Mouse (Mus musculus) gastrocnemius, adult 2 months (tissue): ENCODE results near the gene Cdh13. TPM values are rescaled to one million over a fixed set of nuclear protein-coding genes. Genes with fewer than 3 reads are reported as not detected.
"Not testable (repeated sequence)": the region's sequence is repeated elsewhere in the genome, so short reads cannot be mapped to it uniquely, and the experiment has no call there.

Experiments
- DNase-seq: peaks from one replicate; pipeline ENCODE4 v3.0.0; 2022
- H3K27ac ChIP-seq: fragments of 200-600 bp; 2 replicates; pipeline ENCODE4 v1.8.1; 2022; ENCODE audit warnings: mild to moderate bottlenecking
- H3K4me3 ChIP-seq: fragments of 200-600 bp; 2 replicates; pipeline ENCODE4 v1.8.1; 2022; ENCODE audit warnings: mild to moderate bottlenecking, moderate library complexity
- CTCF ChIP-seq: fragments of 200-600 bp; IDR thresholded peaks from 2 replicates; pipeline ENCODE4 v1.8.1; 2022; ENCODE audit warnings: antibody characterized with exemption, mild to moderate bottlenecking, moderate library complexity
- intact Hi-C: fragments of 180-260 bp; cut with DNase I; formaldehyde crosslinking; loops from one replicate; pipeline ENCODE4 v1.15.1; 2025
- total RNA-seq, 2 experiments: library from RNA; stranded (reverse); gene quantifications; 2 replicates each; pipeline ENCODE4 v1.2.3; 2021

The Cdh13 gene
- total RNA-seq, 2 experiments from 2014 or later: 88.3 to 104 TPM

- intact Hi-C loops: no loop called here
- no peak overlapping the region; the same call in 1 of the 2 replicates for H3K4me3 ChIP-seq
- TF ChIP-seq CTCF: peak; percentile 28
These were observed 1062.1 kb downstream of the Cdh13 start for GRCm38 (mm10) chr8:119345683-119346075.

DNA sequence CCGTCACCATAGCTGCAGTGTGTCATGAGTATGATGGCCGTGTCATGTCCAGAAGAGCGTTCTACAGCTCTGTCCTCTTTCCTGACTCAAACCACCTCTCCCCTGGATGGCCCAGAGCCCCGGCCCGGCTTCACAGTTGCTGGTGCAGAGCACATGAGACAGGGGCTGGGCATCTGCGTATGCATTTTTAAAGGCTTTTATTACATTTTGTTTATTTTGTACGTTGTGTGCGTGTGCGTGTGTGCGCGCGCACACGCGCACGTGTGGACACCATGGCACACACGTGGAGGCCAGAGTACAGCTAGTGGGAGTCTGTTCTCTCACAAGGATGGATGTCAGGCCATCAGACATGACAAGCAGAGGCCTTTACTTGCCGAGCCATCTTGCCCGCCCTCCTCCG is 1068.1 kb downstream of the Cdh13 start:
- H3K4me3 ChIP-seq: no peak overlapping the region
- intact Hi-C loops: no loop called here
- DNase-seq: no peak
- no peak overlapping the region for H3K27ac ChIP-seq
- TF ChIP-seq CTCF: no peak

More at GRCm38 (mm10) chr8:119345683-119346075, 1062.1 kb downstream of the Cdh13 start:
- H3K27ac ChIP-seq: no peak overlapping the region
- no peak for DNase-seq

- TF ChIP-seq CTCF: no peak
- DNase-seq: no peak
These were observed 1069.6 kb downstream of the Cdh13 start for GRCm38 (mm10) chr8:119352977-119353658.

GRCm38 (mm10) chr8:119353659-119354023 is 1070.1 kb downstream of the Cdh13 start:
- H3K4me3 ChIP-seq: no peak overlapping the region
- intact Hi-C loops: no loop called here
- DNase-seq: no peak
- H3K27ac ChIP-seq: no peak overlapping the region
- no peak for TF ChIP-seq CTCF

More at GRCm38 (mm10) chr8:119352977-119353658, 1069.6 kb downstream of the Cdh13 start:
- Histone ChIP-seq H3K4me3 (no peak overlapping the region), H3K27ac (no peak overlapping the region)
- intact Hi-C loops: no loop called here

- H3K4me3 ChIP-seq, DNase-seq, H3K27ac ChIP-seq, intact Hi-C loops: not testable (repeated sequence)
- peak; percentile 37; the same call in 1 of the 2 replicates for TF ChIP-seq CTCF
These were observed 1073.1 kb downstream of the Cdh13 start for GRCm38 (mm10) chr8:119356631-119357030.

DNA sequence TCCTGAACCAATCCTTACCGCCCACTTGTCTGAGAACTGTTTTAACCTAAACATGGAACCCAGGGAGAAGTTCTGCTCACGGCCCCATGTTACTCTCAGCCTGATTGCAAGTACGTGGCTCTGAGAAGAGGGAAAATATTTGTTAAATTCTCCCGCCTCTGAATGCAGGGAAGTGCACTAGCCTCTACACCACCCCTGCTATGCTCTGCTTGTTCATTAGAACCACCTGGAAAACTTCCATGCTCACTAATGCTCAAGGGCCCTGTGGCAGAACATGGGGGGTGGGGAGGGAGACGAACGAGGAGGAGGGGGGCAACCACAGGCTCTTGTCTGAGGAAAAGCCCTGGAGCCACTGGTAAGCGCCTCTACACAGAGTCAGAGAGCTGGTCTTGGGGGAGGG is 1074.6 kb downstream of the Cdh13 start:
- TF ChIP-seq CTCF: no peak
- intact Hi-C loops: no loop called here
- DNase-seq: no peak
- H3K27ac ChIP-seq: no peak overlapping the region
- no peak overlapping the region for H3K4me3 ChIP-seq

- peak; percentile 76 for DNase-seq
- H3K4me3 ChIP-seq: no peak overlapping the region
- TF ChIP-seq CTCF: peak; percentile 80
- intact Hi-C loops: loop anchor here (1.0 kb wide), 1 partner anchor 25 kb away; no protein-coding TSS in a partner anchor
- H3K27ac ChIP-seq: no peak overlapping the region
These were observed 1075.3 kb downstream of the Cdh13 start for GRCm38 (mm10) chr8:119358836-119359235.

- no peak overlapping the region for H3K4me3 ChIP-seq
These were observed 1077.3 kb downstream of the Cdh13 start for GRCm38 (mm10) chr8:119360686-119361295.

More at GRCm38 (mm10) chr8:119360686-119361295, 1077.3 kb downstream of the Cdh13 start:
- no peak for DNase-seq
- intact Hi-C loops: no loop called here
- H3K27ac ChIP-seq: no peak overlapping the region
- TF ChIP-seq CTCF: no peak
